Mouse (Mus musculus): ENCODE results near the gene Nt5c2. TPM values are rescaled to one million over a fixed set of nuclear protein-coding genes. Genes with fewer than 3 reads are reported as not detected.

Gene Nt5c2
- polyA plus RNA-seq, 1 experiment from 2014 or later, result 76.0 TPM

- H3K4me1 ChIP-seq, result peaks cover 24% of the 10 kb centered on the region
- H3K36me3 ChIP-seq (replicated peaks), result no peaks in the 10 kb centered on the region
- H3K27ac ChIP-seq, result peak overlapping the region; percentile 98; the same call in 1 of the 2 replicates
- no peak for ATAC-seq (ENCODE audit: low FRiP score)
- H3K27me3 ChIP-seq, result no peaks in the 10 kb centered on the region
- 77% methylated on average over 13 of the region's 13 CpGs for WGBS
- H3K9ac ChIP-seq, result peak overlapping the region; percentile 86
- peak overlapping the region; percentile 78 for H3K4me3 ChIP-seq (replicated peaks)
- H3K9me3 ChIP-seq, result no peaks in the 10 kb centered on the region
- peak overlapping the region; percentile 70 for H3K4me2 ChIP-seq
Observed at GRCm38 (mm10) chr19:46960101-46961046, 54.6 kb downstream of the Nt5c2 start.

DNA sequence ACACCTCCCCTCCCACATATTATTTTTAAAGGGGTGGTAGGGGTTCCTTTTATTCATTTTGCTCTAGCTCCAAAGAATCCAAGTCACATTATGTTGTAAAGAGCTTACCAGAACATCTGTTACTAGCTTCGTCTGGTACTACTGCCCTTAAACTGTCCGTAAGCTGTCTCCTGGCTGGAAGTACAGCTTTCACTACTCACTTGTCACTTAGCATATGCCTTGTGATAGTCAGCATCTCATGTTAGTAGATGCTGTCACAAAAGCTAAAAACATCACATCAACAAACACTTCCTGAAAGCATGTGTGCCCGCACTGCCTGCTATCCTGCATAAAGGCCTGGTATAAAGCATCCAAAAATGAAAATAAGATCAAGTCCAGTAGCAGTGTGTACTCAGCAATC, 55.4 kb downstream of the Nt5c2 start:
- no peak overlapping the region for H3K9ac ChIP-seq
- peaks cover 24% of the 10 kb centered on the region for H3K4me1 ChIP-seq
- WGBS, result 88% methylated on average over 3 of the region's 3 CpGs
- no peak overlapping the region for H3K4me3 ChIP-seq (replicated peaks)
- H3K27ac ChIP-seq, result no peak overlapping the region
- H3K9me3 ChIP-seq, result no peaks in the 10 kb centered on the region
- H3K4me2 ChIP-seq, result no peak overlapping the region
- no peak for ATAC-seq (ENCODE audit: low FRiP score)
- no peaks in the 10 kb centered on the region for H3K36me3 ChIP-seq (replicated peaks)
- H3K27me3 ChIP-seq, result no peaks in the 10 kb centered on the region

GRCm38 (mm10) chr19:46958566-46958965, 56.4 kb downstream of the Nt5c2 start:
- Histone ChIP-seq H3K36me3 (replicated peaks) (no peaks in the 10 kb centered on the region), H3K4me1 (peaks cover 24% of the 10 kb centered on the region), H3K9ac (no peak overlapping the region), H3K9me3 (no peaks in the 10 kb centered on the region), H3K4me3 (replicated peaks) (no peak overlapping the region), H3K27ac (no peak overlapping the region), H3K27me3 (no peaks in the 10 kb centered on the region), H3K4me2 (no peak overlapping the region)
- WGBS, result 88% methylated on average over 3 of the region's 3 CpGs
- no peak for ATAC-seq (ENCODE audit: low FRiP score)

GRCm38 (mm10) chr19:46957971-46958370, 57.0 kb downstream of the Nt5c2 start:
- 89% methylated on average over 4 of the region's 4 CpGs for WGBS
- Histone ChIP-seq H3K9ac (no peak overlapping the region), H3K27me3 (no peaks in the 10 kb centered on the region), H3K36me3 (replicated peaks) (no peaks in the 10 kb centered on the region), H3K4me3 (replicated peaks) (no peak overlapping the region), H3K9me3 (no peaks in the 10 kb centered on the region), H3K27ac (no peak overlapping the region), H3K4me1 (peaks cover 24% of the 10 kb centered on the region), H3K4me2 (no peak overlapping the region)
- no peak for ATAC-seq (ENCODE audit: low FRiP score)

- no peaks in the 10 kb centered on the region for H3K36me3 ChIP-seq (replicated peaks)
- no peak for ATAC-seq (ENCODE audit: low FRiP score)
- no peak overlapping the region for H3K9ac ChIP-seq
- no peaks in the 10 kb centered on the region for H3K27me3 ChIP-seq
- H3K9me3 ChIP-seq, result no peaks in the 10 kb centered on the region
- no peak overlapping the region for H3K4me3 ChIP-seq (replicated peaks)
- WGBS, result 92% methylated on average over 5 of the region's 5 CpGs
- peaks cover 18% of the 10 kb centered on the region for H3K4me1 ChIP-seq
- no peak overlapping the region for H3K4me2 ChIP-seq
- H3K27ac ChIP-seq, result no peak overlapping the region
Observed at GRCm38 (mm10) chr19:46957001-46957400, 58.0 kb downstream of the Nt5c2 start.

DNA sequence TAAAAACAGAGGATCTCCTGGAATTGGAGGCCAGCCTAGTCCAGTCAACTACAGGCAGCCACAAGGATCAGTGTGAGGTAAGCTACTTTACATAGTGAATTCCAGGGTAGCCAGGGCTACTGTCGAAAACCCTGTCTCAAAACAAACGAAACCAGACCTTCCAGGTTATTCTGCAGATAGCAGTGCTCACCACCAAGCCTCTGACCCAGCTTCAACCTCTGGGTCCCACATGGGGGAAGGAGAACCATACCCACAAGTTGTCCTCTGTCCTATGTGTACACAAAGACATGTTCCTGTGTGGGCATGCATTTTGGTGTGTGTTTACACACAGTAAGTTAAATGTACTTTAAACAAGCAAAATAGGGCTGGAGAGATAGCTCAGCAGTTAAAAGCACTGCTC, 58.5 kb downstream of the Nt5c2 start:
- WGBS, result 83% methylated on average over 2 of the region's 2 CpGs
- ATAC-seq (ENCODE audit: low FRiP score), result no peak
- Histone ChIP-seq H3K27ac (no peak overlapping the region), H3K9me3 (no peaks in the 10 kb centered on the region), H3K27me3 (no peaks in the 10 kb centered on the region), H3K9ac (no peak overlapping the region), H3K36me3 (replicated peaks) (no peaks in the 10 kb centered on the region), H3K4me1 (peaks cover 18% of the 10 kb centered on the region), H3K4me3 (replicated peaks) (no peak overlapping the region), H3K4me2 (no peak overlapping the region)

DNA sequence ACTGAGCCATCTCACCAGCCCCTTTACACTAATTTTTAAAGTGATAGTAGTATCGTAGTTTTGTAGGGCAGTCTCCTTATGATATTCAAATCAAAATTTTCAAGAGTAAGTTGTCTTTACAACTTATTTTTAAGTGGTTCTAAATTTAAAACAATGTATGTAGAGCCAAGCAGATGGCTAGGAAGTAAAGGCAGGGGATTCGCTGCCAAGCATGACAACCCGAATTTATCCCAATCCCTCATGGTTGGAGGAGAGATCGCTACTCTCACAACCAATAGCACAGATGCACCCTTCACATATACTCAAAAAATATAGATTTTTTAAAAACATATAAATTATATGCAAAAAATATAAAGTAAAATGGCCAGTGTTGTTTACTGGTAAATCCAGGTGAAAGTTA, 59.3 kb downstream of the Nt5c2 start:
- Histone ChIP-seq H3K36me3 (replicated peaks) (no peaks in the 10 kb centered on the region), H3K9me3 (no peaks in the 10 kb centered on the region), H3K4me3 (replicated peaks) (no peak overlapping the region), H3K4me2 (no peak overlapping the region), H3K27me3 (no peaks in the 10 kb centered on the region), H3K9ac (no peak overlapping the region), H3K4me1 (peaks cover 12% of the 10 kb centered on the region), H3K27ac (no peak overlapping the region)
- WGBS, result 99% methylated on average over 4 of the region's 4 CpGs
- no peak for ATAC-seq (ENCODE audit: low FRiP score)

DNA sequence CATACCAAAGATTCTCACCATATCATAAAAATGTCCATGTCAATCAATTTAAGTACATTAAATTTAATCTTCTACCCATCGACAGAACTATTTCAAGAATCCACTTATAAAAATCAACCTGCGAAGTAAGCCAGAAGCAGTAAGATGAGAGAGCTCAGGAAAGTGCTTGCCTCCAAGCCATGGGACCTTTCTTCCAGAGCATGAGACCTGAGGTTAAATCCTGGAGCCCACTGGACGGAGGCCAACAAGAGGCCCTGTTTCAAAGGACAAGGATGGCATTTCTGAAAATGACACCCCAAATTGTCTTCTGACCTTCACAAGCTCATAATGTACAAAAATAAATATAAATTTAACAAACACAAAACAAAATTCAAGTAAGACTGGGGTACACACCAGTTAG, 61.4 kb downstream of the Nt5c2 start:
- Histone ChIP-seq H3K36me3 (replicated peaks) (peaks cover 14% of the 10 kb centered on the region), H3K9me3 (no peaks in the 10 kb centered on the region), H3K4me2 (no peak overlapping the region), H3K4me3 (replicated peaks) (no peak overlapping the region), H3K27me3 (no peaks in the 10 kb centered on the region), H3K27ac (no peak overlapping the region), H3K9ac (no peak overlapping the region), H3K4me1 (no peaks in the 10 kb centered on the region)
- 89% methylated on average over 3 of the region's 3 CpGs for WGBS
- ATAC-seq (ENCODE audit: low FRiP score), result no peak

- H3K9me3 ChIP-seq, result no peaks in the 10 kb centered on the region
- peaks cover 16% of the 10 kb centered on the region for H3K36me3 ChIP-seq (replicated peaks)
- no peaks in the 10 kb centered on the region for H3K27me3 ChIP-seq
- H3K9ac ChIP-seq, result no peak overlapping the region
- no peak for ATAC-seq (ENCODE audit: low FRiP score)
- H3K27ac ChIP-seq, result no peak overlapping the region
- H3K4me2 ChIP-seq, result no peak overlapping the region
- WGBS, result 72% methylated on average over 5 of the region's 5 CpGs
- no peak overlapping the region for H3K4me3 ChIP-seq (replicated peaks)
- no peaks in the 10 kb centered on the region for H3K4me1 ChIP-seq
Observed at GRCm38 (mm10) chr19:46952986-46953385, 62.0 kb downstream of the Nt5c2 start.

DNA sequence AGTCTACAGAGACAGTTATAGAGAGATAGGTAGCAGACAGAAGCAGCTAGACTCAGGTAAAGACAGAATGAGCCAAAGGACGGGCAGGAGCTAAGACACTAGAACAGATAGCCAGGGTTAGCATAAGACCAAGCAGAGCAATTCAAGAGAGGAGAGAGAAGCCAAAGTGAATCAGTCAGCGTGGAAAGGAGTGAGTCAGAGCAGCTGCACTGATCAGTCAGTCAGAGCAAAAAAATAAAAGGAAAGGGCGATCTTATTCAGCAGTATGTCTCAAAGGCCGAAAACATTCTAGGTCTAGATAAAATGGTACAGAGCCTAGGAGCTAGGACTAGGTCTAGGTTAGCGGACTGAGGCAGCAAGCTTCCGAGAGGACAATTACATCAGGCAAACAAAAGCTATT, 70.6 kb downstream of the Nt5c2 start:
- Histone ChIP-seq H3K9ac (no peak overlapping the region), H3K27ac (no peak overlapping the region), H3K4me2 (no peak overlapping the region), H3K36me3 (replicated peaks) (peaks cover 14% of the 10 kb centered on the region), H3K4me3 (replicated peaks) (no peak overlapping the region), H3K27me3 (no peaks in the 10 kb centered on the region), H3K4me1 (no peaks in the 10 kb centered on the region), H3K9me3 (no peaks in the 10 kb centered on the region)
- ATAC-seq (ENCODE audit: low FRiP score), result no peak
- WGBS, result 92% methylated on average over 6 of the region's 6 CpGs

DNA sequence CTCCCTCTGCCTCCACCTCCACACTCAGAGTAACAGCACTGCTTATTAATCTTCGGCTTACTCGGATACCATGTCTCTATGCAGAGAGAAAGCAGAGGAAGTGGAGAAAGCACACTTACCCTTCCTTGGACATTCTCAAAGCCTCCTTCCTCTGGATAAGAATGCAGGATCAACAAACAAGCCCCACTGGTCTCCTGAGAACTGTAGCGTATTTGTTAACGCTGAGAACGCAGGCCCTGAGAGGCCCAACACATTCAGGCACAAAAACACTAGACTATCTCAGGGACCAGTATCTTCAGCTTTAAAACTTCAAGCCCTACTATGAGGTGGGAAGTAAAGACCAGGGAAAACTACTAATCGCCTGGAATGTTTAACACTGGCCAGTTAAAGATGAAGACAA, 77.8 kb downstream of the Nt5c2 start:
- Histone ChIP-seq H3K4me2 (no peak overlapping the region), H3K27me3 (no peaks in the 10 kb centered on the region), H3K27ac (peak overlapping the region; percentile 56), H3K9ac (no peak overlapping the region), H3K9me3 (no peaks in the 10 kb centered on the region), H3K4me3 (replicated peaks) (no peak overlapping the region), H3K4me1 (peaks cover 12% of the 10 kb centered on the region), H3K36me3 (replicated peaks) (0 out of 2 replicates have a peak, but pooled peaks cover 3% of the 10 kb centered on the region)
- WGBS, result 38% methylated on average over 6 of the region's 6 CpGs
- no peak for ATAC-seq (ENCODE audit: low FRiP score)

DNA sequence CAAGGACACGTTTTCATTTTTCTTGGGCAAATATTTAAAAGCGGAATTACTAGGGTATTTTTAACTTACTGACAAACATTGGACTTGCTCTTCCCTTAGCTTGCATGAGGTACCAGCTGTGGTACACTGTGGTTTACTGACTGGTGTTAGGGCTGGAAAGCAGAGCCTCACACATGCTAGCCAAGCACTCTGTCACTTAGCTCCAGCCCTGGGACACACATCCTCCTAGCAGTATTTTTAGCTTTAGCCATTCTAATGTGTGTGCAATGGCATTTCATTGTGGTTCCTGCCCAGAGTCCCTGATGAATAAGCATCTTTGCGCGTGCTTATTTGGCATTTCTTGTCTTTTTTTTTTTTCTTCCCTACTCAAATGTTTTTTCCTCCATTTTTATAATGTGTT, 80.9 kb downstream of the Nt5c2 start:
- no peak for ATAC-seq (ENCODE audit: low FRiP score)
- Histone ChIP-seq H3K4me2 (no peak overlapping the region), H3K9ac (no peak overlapping the region), H3K36me3 (replicated peaks) (no peaks in the 10 kb centered on the region), H3K4me3 (replicated peaks) (no peak overlapping the region), H3K27me3 (no peaks in the 10 kb centered on the region), H3K4me1 (peaks cover 12% of the 10 kb centered on the region), H3K27ac (no peak overlapping the region), H3K9me3 (no peaks in the 10 kb centered on the region)
- WGBS, result 94% methylated on average over 4 of the region's 4 CpGs

GRCm38 (mm10) chr19:46932608-46933007, 82.3 kb downstream of the Nt5c2 start:
- ATAC-seq (ENCODE audit: low FRiP score), result no peak
- H3K4me3 ChIP-seq (replicated peaks), result no peak overlapping the region
- H3K4me1 ChIP-seq, result peaks cover 8% of the 10 kb centered on the region
- no peak overlapping the region for H3K9ac ChIP-seq
- H3K27ac ChIP-seq, result no peak overlapping the region
- H3K27me3 ChIP-seq, result no peaks in the 10 kb centered on the region
- WGBS, result 75% methylated on average over 5 of the region's 5 CpGs
- no peaks in the 10 kb centered on the region for H3K36me3 ChIP-seq (replicated peaks)
- H3K9me3 ChIP-seq, result no peaks in the 10 kb centered on the region
- no peak overlapping the region for H3K4me2 ChIP-seq

All from forebrain, embryonic 12.5 days (tissue).